Comparison of ENCODE assay signal across 9 mouse cellular contexts in genomic region chr2:27079649-27080048, GRCm38 (mm10). TPM values are rescaled to one million over a fixed set of nuclear protein-coding genes. Genes with fewer than 3 reads are reported as not detected.
DNase-seq lines count a peak whose midpoint lies in the region; ATAC-seq lines count a peak whose summit lies in the region.
"Had no signal": no experiment of that assay in that cellular context is flagged by ENCODE, and none has a peak within 500 bp of the region (broad histone marks: within the 10 kb centered on the region; RNA-seq: fewer than 3 reads in every experiment).

No protein-coding gene starts in this region.

- H3K9ac ChIP-seq in heart, embryonic 14.5 days (ENCODE audit: low read length) = peak overlapping the region; percentile 64
- H3K9ac ChIP-seq in kidney, embryonic 16.5 days (replicated peaks; ENCODE audit: low read length) = no peak overlapping the region
- H3K9ac ChIP-seq in midbrain, embryonic 16.5 days (ENCODE audit: low read depth, low read length) = peak overlapping the region; percentile 43

- peaks cover 40 to 54% of the 10 kb centered on the region in 2 experiments for H3K4me1 ChIP-seq in heart, embryonic 14.5 days (ENCODE audit: control insufficient read depth in 2 of 2, insufficient read depth in 2 of 2, low read length in 2 of 2)
- peaks cover 35% of the 10 kb centered on the region for H3K4me1 ChIP-seq in kidney, embryonic 16.5 days (ENCODE audit: insufficient read depth, low read length)
- H3K4me1 ChIP-seq in midbrain, embryonic 16.5 days (ENCODE audit: control insufficient read depth, insufficient read depth, low read length) = peaks cover 14% of the 10 kb centered on the region

- no peak; the same call in 1 of the 2 replicates for ATAC-seq in heart, embryonic 14.5 days (ENCODE audit: insufficient number of reproducible peaks, insufficient read depth, low FRiP score, low read depth)
- ATAC-seq in kidney, embryonic 16.5 days (ENCODE audit: low FRiP score, low TSS enrichment) = no peak
- ATAC-seq in midbrain, embryonic 16.5 days = peak; percentile 55; the same call in 1 of the 2 replicates

- H3K27me3 ChIP-seq in heart, embryonic 14.5 days (ENCODE audit: control insufficient read depth, insufficient read depth, low read length) = peaks cover 4% of the 10 kb centered on the region; the same call in 1 of the 2 replicates
- peaks cover 7% of the 10 kb centered on the region for H3K27me3 ChIP-seq in kidney, embryonic 16.5 days (ENCODE audit: insufficient read depth, low read length)
- no peaks in the 10 kb centered on the region for H3K27me3 ChIP-seq in midbrain, embryonic 16.5 days (ENCODE audit: control insufficient read depth, insufficient read depth, low read depth, low read length)

- H3K4me2 ChIP-seq in heart, embryonic 14.5 days (ENCODE audit: low read length) = peak overlapping the region; percentile 64
- peak overlapping the region; percentile 1; the same call in 1 of the 2 replicates for H3K4me2 ChIP-seq in kidney, embryonic 16.5 days (replicated peaks; ENCODE audit: low read depth, low read length)
- peak overlapping the region; percentile 16 for H3K4me2 ChIP-seq in midbrain, embryonic 16.5 days (ENCODE audit: low read length)

- peak; percentile 62 for DNase-seq in testis, postnatal 10 days (ENCODE audit: low spot score)
- no peak for DNase-seq in testis, postnatal 14 days (ENCODE audit: low spot score)
- DNase-seq in right cerebral cortex, adult 18-20 months = no peak
- DNase-seq in layer of hippocampus, postnatal 25 days (ENCODE audit: extremely low spot score in 1 of 2, low spot score in 1 of 2) = no peak
- DNase-seq in spleen, adult 12 weeks (ENCODE audit: low spot score) = no peak

- WGBS in heart, embryonic 14.5 days = 44% methylated on average over 2 of the region's 2 CpGs
- WGBS in kidney, embryonic 16.5 days = 51% methylated on average over 2 of the region's 2 CpGs
- WGBS in midbrain, embryonic 16.5 days = 66% methylated on average over 2 of the region's 2 CpGs

- 0 out of 2 replicates have a peak, but pooled peaks cover 5% of the 10 kb centered on the region for H3K36me3 ChIP-seq in heart, embryonic 14.5 days (ENCODE audit: control insufficient read depth, insufficient read depth, low read length)
- no peaks in the 10 kb centered on the region for H3K36me3 ChIP-seq in kidney, embryonic 16.5 days (ENCODE audit: insufficient read depth, low read length)
- H3K36me3 ChIP-seq in midbrain, embryonic 16.5 days (ENCODE audit: control insufficient read depth, insufficient read depth, low read length) = no peaks in the 10 kb centered on the region

- H3K9me3 ChIP-seq in heart, embryonic 14.5 days (ENCODE audit: control insufficient read depth, low read length) = no peaks in the 10 kb centered on the region
- no peaks in the 10 kb centered on the region for H3K9me3 ChIP-seq in kidney, embryonic 16.5 days (ENCODE audit: low read length)
- no peaks in the 10 kb centered on the region for H3K9me3 ChIP-seq in midbrain, embryonic 16.5 days (replicated peaks; ENCODE audit: control insufficient read depth, low read length, poor library complexity, severe bottlenecking)

- H3K4me3 ChIP-seq in heart, embryonic 14.5 days (ENCODE audit: control insufficient read depth in 1 of 2, insufficient read depth in 1 of 2, low read depth in 1 of 2, low read length in 2 of 2) = peak overlapping the region; percentile 21 to 26
- no peak overlapping the region for H3K4me3 ChIP-seq in kidney, embryonic 16.5 days (ENCODE audit: low read length)
- H3K4me3 ChIP-seq in midbrain, embryonic 16.5 days (ENCODE audit: low read depth, low read length) = no peak overlapping the region

- H3K27ac ChIP-seq in heart, embryonic 14.5 days (replicated peaks in 1 of 2; ENCODE audit: control insufficient read depth in 1 of 2, insufficient read depth in 1 of 2, low read depth in 2 of 2, low read length in 2 of 2) = peak overlapping the region; percentile 50 to 61
- no peak overlapping the region for H3K27ac ChIP-seq in kidney, embryonic 16.5 days (ENCODE audit: low read length)
- peak overlapping the region; percentile 31; the same call in 1 of the 2 replicates for H3K27ac ChIP-seq in midbrain, embryonic 16.5 days (ENCODE audit: low read length)

RNA-seq across cellular contexts. Expression of gene Adamtsl2, which starts 0.5 kb away (rescaled TPM):
- polyA plus RNA-seq in heart, embryonic 14.5 days (2014; fragmentation: Nextera tagmentation; extraction: Ambion mirVana) = 12.6 and 15.0 TPM in 2 replicates
- polyA plus RNA-seq in kidney, embryonic 16.5 days (2015; fragmentation: Nextera tagmentation; extraction: Ambion mirVana) = 1.6 and 2.0 TPM in 2 replicates
- polyA plus RNA-seq in midbrain, embryonic 16.5 days (2015; fragmentation: Nextera tagmentation; extraction: Ambion mirVana) = 10.6 and 10.8 TPM in 2 replicates
- 10 to 100 TPM; 10.9 to 12.7 TPM for total RNA-seq in layer of hippocampus, postnatal 25 days (2021)
- total RNA-seq: hematopoietic stem cell, adult 5-6 weeks had no signal

RNA-seq across cellular contexts. Expression of gene Mymk, which starts 7.7 kb away (rescaled TPM):
- polyA plus RNA-seq in heart, embryonic 14.5 days (2014; fragmentation: Nextera tagmentation; extraction: Ambion mirVana) = 0.22 TPM in 1 of 2 replicates, not detected in the other
- polyA plus RNA-seq in kidney, embryonic 16.5 days (2015; fragmentation: Nextera tagmentation; extraction: Ambion mirVana) = 1.5 and 1.6 TPM in 2 replicates
- polyA plus RNA-seq in midbrain, embryonic 16.5 days (2015; fragmentation: Nextera tagmentation; extraction: Ambion mirVana) = 0.24 TPM in 1 of 2 replicates, not detected in the other
- total RNA-seq in layer of hippocampus, postnatal 25 days (2021) = under 1 TPM; 0.61 to 0.71 TPM
- total RNA-seq: hematopoietic stem cell, adult 5-6 weeks had no signal

RNA-seq across cellular contexts. Expression of gene Slc2a6, which starts 51.9 kb away (rescaled TPM):
- polyA plus RNA-seq in heart, embryonic 14.5 days (2014; fragmentation: Nextera tagmentation; extraction: Ambion mirVana) = 0.24 TPM in 1 of 2 replicates, not detected in the other
- 0.33 and 0.84 TPM in 2 replicates for polyA plus RNA-seq in kidney, embryonic 16.5 days (2015; fragmentation: Nextera tagmentation; extraction: Ambion mirVana)
- 9.8 and 12.8 TPM in 2 replicates for polyA plus RNA-seq in midbrain, embryonic 16.5 days (2015; fragmentation: Nextera tagmentation; extraction: Ambion mirVana)
- total RNA-seq in layer of hippocampus, postnatal 25 days (2021) = 10 to 100 TPM; 40.1 to 40.4 TPM

Comparison
In these comparisons a context has a peak if more than half of its experiments do, and no peak if none do; other contexts are left out.
1. H3K4me2 ChIP-seq: peak in every context shown above with its lines; median percentile 64 in heart, embryonic 14.5 days; 16 in midbrain, embryonic 16.5 days; 1 in kidney, embryonic 16.5 days.
2. H3K4me3 ChIP-seq: peak in heart, embryonic 14.5 days (2 of 2); none in kidney, embryonic 16.5 days (single experiment) and midbrain, embryonic 16.5 days (single experiment).